ENCODE assay signal across 14 mouse cellular contexts in genomic region chr6:134297884-134298619, GRCm38 (mm10).
DNase-seq lines count a peak whose midpoint lies in the region; ATAC-seq and TF ChIP-seq lines count a peak whose summit lies in the region.
"Had no signal": no experiment of that assay in that cellular context is flagged by ENCODE, and none has a peak within 500 bp of the region (broad histone marks: within the 10 kb centered on the region; RNA-seq: fewer than 3 reads in every experiment).

No protein-coding gene starts in this region.

- H3K4me2 ChIP-seq in forebrain, postnatal 0 days (ENCODE audit: low read depth) = no peak overlapping the region
- H3K4me2 ChIP-seq in forebrain, embryonic 16.5 days (ENCODE audit: low read length) = no peak overlapping the region
- H3K4me2 ChIP-seq in lung, postnatal 0 days (replicated peaks; ENCODE audit: low read depth, low read length) = no peak overlapping the region
- H3K4me2 ChIP-seq: heart, embryonic 15.5 days; limb, embryonic 15.5 days; neural tube, embryonic 15.5 days had no signal

- H3K9ac ChIP-seq in forebrain, postnatal 0 days = no peak overlapping the region
- H3K9ac ChIP-seq in forebrain, embryonic 16.5 days (replicated peaks; ENCODE audit: low read depth, low read length) = no peak overlapping the region
- no peak overlapping the region for H3K9ac ChIP-seq in lung, postnatal 0 days (replicated peaks; ENCODE audit: low read depth)
- H3K9ac ChIP-seq: heart, embryonic 15.5 days; limb, embryonic 15.5 days; neural tube, embryonic 15.5 days had no signal

- no peak overlapping the region for H3K27ac ChIP-seq in forebrain, postnatal 0 days (ENCODE audit: low read depth, low read length)
- H3K27ac ChIP-seq in forebrain, embryonic 16.5 days (ENCODE audit: low read length) = no peak overlapping the region
- no peak overlapping the region for H3K27ac ChIP-seq in lung, postnatal 0 days (ENCODE audit: low read length)
- no peak overlapping the region for H3K27ac ChIP-seq in forebrain, embryonic 10.5 days
- H3K27ac ChIP-seq: heart, embryonic 15.5 days; limb, embryonic 15.5 days; neural tube, embryonic 15.5 days had no signal

- ATAC-seq in forebrain, postnatal 0 days = no peak
- ATAC-seq in forebrain, embryonic 16.5 days = no peak
- no peak; the same call in 1 of the 2 replicates for ATAC-seq in lung, postnatal 0 days
- ATAC-seq in megakaryocyte progenitor cell, adult 5-6 weeks (replicated peaks; ENCODE audit: poor library complexity) = 0 out of 2 replicates have a peak, but pooled peaks have one; percentile 17
- ATAC-seq: intestine, embryonic 16.5 days had no signal

- H3K9me3 ChIP-seq in forebrain, postnatal 0 days (ENCODE audit: low read length) = no peaks in the 10 kb centered on the region
- H3K9me3 ChIP-seq in forebrain, embryonic 16.5 days (ENCODE audit: control insufficient read depth, low read length) = no peaks in the 10 kb centered on the region
- no peaks in the 10 kb centered on the region for H3K9me3 ChIP-seq in lung, postnatal 0 days (ENCODE audit: low read length)
- H3K9me3 ChIP-seq in forebrain, embryonic 10.5 days = no peaks in the 10 kb centered on the region
- H3K9me3 ChIP-seq: heart, embryonic 15.5 days; limb, embryonic 15.5 days; neural tube, embryonic 15.5 days had no signal

- no peak for TF ChIP-seq EP300 in lung, postnatal 0 days (IDR thresholded peaks at IDR 0.05)

- H3K36me3 ChIP-seq in forebrain, postnatal 0 days (ENCODE audit: insufficient read depth) = no peaks in the 10 kb centered on the region
- no peaks in the 10 kb centered on the region for H3K36me3 ChIP-seq in forebrain, embryonic 16.5 days (ENCODE audit: control insufficient read depth, insufficient read depth)
- no peaks in the 10 kb centered on the region for H3K36me3 ChIP-seq in lung, postnatal 0 days (ENCODE audit: insufficient read depth, low read length)
- no peaks in the 10 kb centered on the region for H3K36me3 ChIP-seq in forebrain, embryonic 10.5 days (replicated peaks)
- H3K36me3 ChIP-seq: heart, embryonic 15.5 days; limb, embryonic 15.5 days; neural tube, embryonic 15.5 days had no signal

- no peak for DNase-seq in forebrain, postnatal 0 days
- DNase-seq in lung, postnatal 0 days (ENCODE audit: low spot score) = peak; percentile 18
- DNase-seq in lung, adult 18-20 months = no peak
- DNase-seq in WW6 (ENCODE audit: low read depth, low spot score) = peak; percentile 40
- no peak for DNase-seq in cerebellum, adult 9-10 months
- no peak for DNase-seq in forebrain, embryonic 10.5 days (ENCODE audit: extremely low spot score, low spot score)
- DNase-seq: cerebellum, postnatal 14 days; midbrain, embryonic 14.5 days had no signal

- peak; percentile 8; the same call in 1 of the 2 replicates for TF ChIP-seq CTCF in forebrain, postnatal 0 days (IDR thresholded peaks at IDR 0.05; ENCODE audit: low read depth)
- TF ChIP-seq CTCF in lung, postnatal 0 days (IDR thresholded peaks at IDR 0.05) = peak; percentile 51

- H3K4me3 ChIP-seq in forebrain, postnatal 0 days (ENCODE audit: low read depth, low read length) = no peak overlapping the region
- no peak overlapping the region for H3K4me3 ChIP-seq in forebrain, embryonic 16.5 days (replicated peaks; ENCODE audit: low read length)
- no peak overlapping the region for H3K4me3 ChIP-seq in lung, postnatal 0 days (ENCODE audit: low read depth, low read length)
- no peak overlapping the region for H3K4me3 ChIP-seq in forebrain, embryonic 10.5 days
- H3K4me3 ChIP-seq: heart, embryonic 15.5 days; limb, embryonic 15.5 days; neural tube, embryonic 15.5 days had no signal

- WGBS in forebrain, postnatal 0 days = 75% methylated on average over 13 of the region's 13 CpGs
- WGBS in forebrain, embryonic 16.5 days = 76% methylated on average over 13 of the region's 13 CpGs
- WGBS in lung, postnatal 0 days = 57% methylated on average over 13 of the region's 13 CpGs
- 84% methylated on average over 13 of the region's 13 CpGs for WGBS in forebrain, embryonic 10.5 days

- no peaks in the 10 kb centered on the region for H3K27me3 ChIP-seq in forebrain, postnatal 0 days (ENCODE audit: insufficient read depth, low read length)
- no peaks in the 10 kb centered on the region for H3K27me3 ChIP-seq in forebrain, embryonic 16.5 days (replicated peaks; ENCODE audit: control insufficient read depth, insufficient read depth, low read length)
- no peaks in the 10 kb centered on the region for H3K27me3 ChIP-seq in lung, postnatal 0 days (replicated peaks; ENCODE audit: insufficient read depth, low read length)
- H3K27me3 ChIP-seq in forebrain, embryonic 10.5 days (ENCODE audit: poor library complexity, severe bottlenecking) = no peaks in the 10 kb centered on the region
- H3K27me3 ChIP-seq: heart, embryonic 15.5 days; limb, embryonic 15.5 days; neural tube, embryonic 15.5 days had no signal

- H3K4me1 ChIP-seq in forebrain, postnatal 0 days (ENCODE audit: insufficient read depth) = no peaks in the 10 kb centered on the region
- H3K4me1 ChIP-seq in forebrain, embryonic 16.5 days (replicated peaks; ENCODE audit: control insufficient read depth, insufficient read depth, low read length) = no peaks in the 10 kb centered on the region
- H3K4me1 ChIP-seq in lung, postnatal 0 days (ENCODE audit: insufficient read depth, low read depth, low read length) = no peaks in the 10 kb centered on the region
- H3K4me1 ChIP-seq in forebrain, embryonic 10.5 days = peaks cover 7% of the 10 kb centered on the region; the same call in 1 of the 2 replicates
- H3K4me1 ChIP-seq: neural tube, embryonic 15.5 days had no signal

Comparison
In these comparisons a context has a peak if more than half of its experiments do, and no peak if none do; other contexts are left out.
1. DNase-seq: peak in lung, postnatal 0 days (single experiment) and WW6 (single experiment); none in forebrain, postnatal 0 days (single experiment), lung, adult 18-20 months (0 of 2), cerebellum, adult 9-10 months (single experiment) and forebrain, embryonic 10.5 days (single experiment).